Mouse (Mus musculus) T-cell, adult 2 months (primary cell): ENCODE measurements around the gene 1700001C19Rik.
A peak's percentile ranks its signal among the peaks of the same experiment; 100 is the strongest.

Experiments used
- DNase-seq: peaks from one replicate; pipeline ENCODE4 v3.0.0; 2022; ENCODE audit warnings: low spot score

The 1700001C19Rik gene

DNA sequence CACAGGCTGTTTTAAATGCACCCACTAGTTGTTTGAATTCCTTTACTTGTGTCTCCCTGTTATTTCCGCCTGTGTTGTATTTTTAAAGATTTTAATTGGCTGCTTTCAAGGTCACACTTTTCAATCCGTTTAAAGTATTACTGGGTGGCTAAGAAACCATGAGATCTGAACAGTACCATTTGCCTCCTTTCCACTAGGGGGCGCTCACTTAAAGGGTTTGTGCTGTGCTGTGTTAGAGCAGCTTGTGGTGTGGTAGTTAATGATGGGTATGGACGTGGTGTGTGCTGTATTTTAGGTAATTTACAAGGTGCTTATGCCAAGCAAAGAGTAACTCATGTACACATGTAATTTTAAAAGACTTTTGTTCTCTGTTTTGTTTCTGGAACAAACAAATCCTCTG is 65.7 kb downstream of the 1700001C19Rik start:
- peak; percentile 71 for DNase-seq

DNA sequence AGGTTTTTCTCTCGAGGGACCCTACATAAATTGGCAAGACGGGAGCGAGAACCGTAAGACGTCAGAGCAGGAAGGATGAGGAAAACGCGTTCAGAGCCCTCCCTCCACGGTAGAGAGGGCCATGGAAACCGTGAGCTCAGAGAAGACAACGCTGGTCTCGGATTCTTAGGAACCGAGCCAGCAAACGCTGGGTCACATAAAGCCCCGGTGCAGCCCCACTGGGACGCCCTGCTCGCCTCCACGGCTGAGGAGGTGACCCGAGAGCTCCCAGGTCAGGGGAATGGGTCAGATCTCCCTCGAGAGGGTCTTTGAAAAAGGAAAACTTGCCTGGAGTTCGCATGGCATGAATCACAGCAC is 68.1 kb downstream of the 1700001C19Rik start:
- DNase-seq: no peak

DNA sequence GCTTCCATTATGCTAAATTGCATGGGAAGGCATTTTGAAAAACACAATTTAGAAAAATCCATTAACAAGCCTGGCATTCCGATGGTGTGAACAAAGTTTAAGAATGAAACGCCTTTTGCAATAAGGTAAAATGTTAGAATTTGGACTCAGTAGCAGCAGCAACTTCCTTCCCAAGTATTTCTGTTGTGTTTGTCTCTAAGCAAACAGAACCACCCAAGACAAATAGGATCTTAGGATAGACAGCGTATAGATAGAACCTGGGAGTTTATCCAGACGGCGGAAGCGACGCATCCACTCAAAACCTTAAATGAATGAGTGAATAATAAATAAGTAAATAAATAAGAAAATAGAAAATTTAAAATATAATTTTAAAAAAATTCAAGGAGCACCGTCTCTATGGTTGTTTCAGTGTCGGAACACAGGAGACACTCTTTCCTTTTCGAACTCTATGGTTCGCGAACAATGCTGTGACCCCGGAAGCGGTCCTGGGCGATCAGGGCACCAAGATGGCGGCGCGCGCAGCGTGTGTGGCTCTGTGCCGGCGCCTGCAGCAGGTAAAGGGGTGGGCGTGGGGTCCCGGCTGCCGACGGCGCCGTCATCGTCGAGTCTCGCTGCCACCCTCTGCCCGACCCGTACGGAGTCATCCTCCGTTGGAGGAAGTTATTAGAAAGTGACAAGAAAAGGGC is 68.6 kb downstream of the 1700001C19Rik start, which contains the start of gene Mrps10:
TSS of gene Mrps10 (plus strand) at position 487 of the 686 bp plus-strand sequence.
- peak; percentile 87 for DNase-seq
